Mouse (Mus musculus): ENCODE measurements around the gene Mtor.

Mtor gene

GRCm38 (mm10) chr4:148484511-148484910 is 36.1 kb downstream of the Mtor start:
- no peak for DNase-seq (ENCODE audit: low spot score in 2 of 2)

GRCm38 (mm10) chr4:148487841-148488240 is 39.4 kb downstream of the Mtor start:
- DNase-seq (ENCODE audit: low spot score in 2 of 2): no peak

GRCm38 (mm10) chr4:148490502-148490901 is 42.1 kb downstream of the Mtor start:
- no peak for DNase-seq (ENCODE audit: low spot score in 2 of 2)

- no peak for DNase-seq (ENCODE audit: low spot score in 2 of 2)
Measured at GRCm38 (mm10) chr4:148491448-148491847, 43.0 kb downstream of the Mtor start.

GRCm38 (mm10) chr4:148495160-148495559 is 46.7 kb downstream of the Mtor start:
- DNase-seq (ENCODE audit: low spot score in 2 of 2): no peak

- DNase-seq (ENCODE audit: low spot score in 2 of 2): peak in 1 of 2 experiments; percentile 40
Measured at GRCm38 (mm10) chr4:148495874-148496689, 47.7 kb downstream of the Mtor start.

- no peak for DNase-seq (ENCODE audit: low spot score in 2 of 2)
Measured at GRCm38 (mm10) chr4:148500410-148500867, 52.0 kb downstream of the Mtor start, which contains the start of gene Angptl7. Gene Angptl7, minus strand, starts transcription at chr4:148500460.

GRCm38 (mm10) chr4:148504497-148504959 is 56.1 kb downstream of the Mtor start:
- peak in 1 of 2 experiments; percentile 33 for DNase-seq (ENCODE audit: low spot score in 2 of 2)

- no peak for DNase-seq (ENCODE audit: low spot score in 2 of 2)
Measured at GRCm38 (mm10) chr4:148507585-148507984, 59.2 kb downstream of the Mtor start.

- no peak for DNase-seq (ENCODE audit: low spot score in 2 of 2)
Measured at GRCm38 (mm10) chr4:148508084-148508849, 59.9 kb downstream of the Mtor start.

- DNase-seq (ENCODE audit: low spot score in 2 of 2): no peak
Measured at GRCm38 (mm10) chr4:148509450-148510084, 61.2 kb downstream of the Mtor start.

GRCm38 (mm10) chr4:148510691-148511090 is 62.3 kb downstream of the Mtor start:
- no peak for DNase-seq (ENCODE audit: low spot score in 2 of 2)

- DNase-seq (ENCODE audit: low spot score in 2 of 2): no peak
Measured at GRCm38 (mm10) chr4:148511334-148511733, 62.9 kb downstream of the Mtor start.

GRCm38 (mm10) chr4:148513021-148513559 is 64.7 kb downstream of the Mtor start:
- no peak for DNase-seq (ENCODE audit: low spot score in 2 of 2)

- DNase-seq (ENCODE audit: low spot score in 2 of 2): no peak
Measured at GRCm38 (mm10) chr4:148515313-148515712, 66.9 kb downstream of the Mtor start.

GRCm38 (mm10) chr4:148517809-148518208 is 69.4 kb downstream of the Mtor start:
- no peak for DNase-seq (ENCODE audit: low spot score in 2 of 2)

GRCm38 (mm10) chr4:148518235-148518795 is 69.9 kb downstream of the Mtor start:
- DNase-seq (ENCODE audit: low spot score in 2 of 2): no peak

GRCm38 (mm10) chr4:148523538-148523937 is 75.1 kb downstream of the Mtor start:
- DNase-seq (ENCODE audit: low spot score in 2 of 2): no peak

GRCm38 (mm10) chr4:148527158-148527910 is 78.9 kb downstream of the Mtor start:
- DNase-seq (ENCODE audit: low spot score in 2 of 2): no peak

- no peak for DNase-seq (ENCODE audit: low spot score in 2 of 2)
Measured at GRCm38 (mm10) chr4:148530351-148530750, 81.9 kb downstream of the Mtor start.

GRCm38 (mm10) chr4:148530778-148531177 is 82.4 kb downstream of the Mtor start:
- DNase-seq (ENCODE audit: low spot score in 2 of 2): no peak
